Comparison of ENCODE assay signal across 9 mouse cellular contexts in the genomic region with DNA sequence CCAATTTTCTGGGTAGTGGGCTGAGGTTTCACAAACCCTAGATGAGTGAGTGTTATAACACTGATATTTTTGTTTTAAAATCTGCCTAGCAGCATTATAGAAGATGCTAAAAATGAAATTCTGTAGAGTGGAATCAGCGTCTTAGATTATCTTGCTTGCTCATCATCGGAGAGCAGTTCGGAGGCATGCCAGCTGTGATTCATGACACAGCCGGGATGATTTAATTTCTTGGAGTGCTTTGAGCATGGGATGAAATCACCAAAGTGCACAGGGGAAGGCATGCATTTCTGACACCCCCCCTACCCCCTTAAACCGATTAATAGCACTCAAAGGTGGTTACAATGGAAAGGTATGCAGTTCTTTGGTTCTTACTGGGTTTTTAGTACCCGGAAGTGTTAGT. TPM values are rescaled to one million over a fixed set of nuclear protein-coding genes. Genes with fewer than 3 reads are reported as not detected.
DNase-seq lines count a peak whose midpoint lies in the region; ATAC-seq and TF ChIP-seq lines count a peak whose summit lies in the region.
"Had no signal": no experiment of that assay in that cellular context is flagged by ENCODE, and none has a peak within 500 bp of the region (broad histone marks: within the 10 kb centered on the region; RNA-seq: fewer than 3 reads in every experiment).

No protein-coding gene starts in this region.

- H3K4me1 ChIP-seq in limb, embryonic 12.5 days (replicated peaks): peaks cover 5% of the 10 kb centered on the region; the same call in 1 of the 2 replicates
- peaks cover 21% of the 10 kb centered on the region for H3K4me1 ChIP-seq in limb, embryonic 10.5 days
- H3K4me1 ChIP-seq in embryonic facial prominence, embryonic 12.5 days: peaks cover 12% of the 10 kb centered on the region; the same call in 1 of the 2 replicates
- H3K4me1 ChIP-seq in hindbrain, embryonic 12.5 days: peaks cover 22% of the 10 kb centered on the region
- H3K4me1 ChIP-seq in midbrain, embryonic 12.5 days: peaks cover 25% of the 10 kb centered on the region
- H3K4me1 ChIP-seq in stomach, postnatal 0 days (replicated peaks; ENCODE audit: control insufficient read depth, insufficient read depth): no peaks in the 10 kb centered on the region
- no peaks in the 10 kb centered on the region for H3K4me1 ChIP-seq in kidney, embryonic 14.5 days (ENCODE audit: control insufficient read depth, insufficient read depth, low read length)
- H3K4me1 ChIP-seq: liver, embryonic 15.5 days had no signal

- no peak for DNase-seq in limb, embryonic 10.5 days (ENCODE audit: low spot score)
- DNase-seq in stomach, postnatal 0 days (ENCODE audit: low spot score): no peak

- TF ChIP-seq CTCF in stomach, postnatal 0 days (IDR thresholded peaks at IDR 0.05; ENCODE audit: low read depth): no peak

- 66% methylated on average over 6 of the region's 6 CpGs for WGBS in limb, embryonic 12.5 days
- WGBS in limb, embryonic 10.5 days: 71% methylated on average over 6 of the region's 6 CpGs
- WGBS in embryonic facial prominence, embryonic 12.5 days: 57% methylated on average over 6 of the region's 6 CpGs
- WGBS in hindbrain, embryonic 12.5 days: 55% methylated on average over 6 of the region's 6 CpGs
- 43% methylated on average over 6 of the region's 6 CpGs for WGBS in midbrain, embryonic 12.5 days
- WGBS in stomach, postnatal 0 days: 35% methylated on average over 6 of the region's 6 CpGs
- WGBS in kidney, embryonic 14.5 days: 48% methylated on average over 6 of the region's 6 CpGs

- no peak overlapping the region for H3K9ac ChIP-seq in limb, embryonic 12.5 days (replicated peaks)
- H3K9ac ChIP-seq in embryonic facial prominence, embryonic 12.5 days: no peak overlapping the region
- H3K9ac ChIP-seq in hindbrain, embryonic 12.5 days: peak overlapping the region; percentile 91; the same call in 1 of the 2 replicates
- peak overlapping the region; percentile 97 for H3K9ac ChIP-seq in midbrain, embryonic 12.5 days (replicated peaks)
- H3K9ac ChIP-seq in stomach, postnatal 0 days (ENCODE audit: low read length): no peak overlapping the region
- no peak overlapping the region for H3K9ac ChIP-seq in kidney, embryonic 14.5 days (ENCODE audit: low read depth, low read length)
- H3K9ac ChIP-seq: liver, embryonic 15.5 days had no signal

- no peaks in the 10 kb centered on the region for H3K9me3 ChIP-seq in limb, embryonic 12.5 days
- H3K9me3 ChIP-seq in limb, embryonic 10.5 days (replicated peaks): no peaks in the 10 kb centered on the region
- no peaks in the 10 kb centered on the region for H3K9me3 ChIP-seq in embryonic facial prominence, embryonic 12.5 days
- no peaks in the 10 kb centered on the region for H3K9me3 ChIP-seq in hindbrain, embryonic 12.5 days (replicated peaks)
- H3K9me3 ChIP-seq in midbrain, embryonic 12.5 days: no peaks in the 10 kb centered on the region
- no peaks in the 10 kb centered on the region for H3K9me3 ChIP-seq in stomach, postnatal 0 days (ENCODE audit: control insufficient read depth, low read length)
- no peaks in the 10 kb centered on the region for H3K9me3 ChIP-seq in kidney, embryonic 14.5 days (ENCODE audit: control insufficient read depth, low read length)
- H3K9me3 ChIP-seq: liver, embryonic 15.5 days had no signal

- H3K4me2 ChIP-seq in limb, embryonic 12.5 days: peak overlapping the region; percentile 75
- peak overlapping the region; percentile 78 for H3K4me2 ChIP-seq in embryonic facial prominence, embryonic 12.5 days (replicated peaks)
- peak overlapping the region; percentile 68 for H3K4me2 ChIP-seq in hindbrain, embryonic 12.5 days (replicated peaks)
- peak overlapping the region; percentile 65 for H3K4me2 ChIP-seq in midbrain, embryonic 12.5 days (replicated peaks)
- H3K4me2 ChIP-seq in stomach, postnatal 0 days (replicated peaks; ENCODE audit: low read depth): peak overlapping the region; percentile 90
- H3K4me2 ChIP-seq in kidney, embryonic 14.5 days (replicated peaks; ENCODE audit: low read depth, low read length): no peak overlapping the region
- H3K4me2 ChIP-seq: liver, embryonic 15.5 days had no signal

- H3K27me3 ChIP-seq in limb, embryonic 12.5 days: no peaks in the 10 kb centered on the region
- H3K27me3 ChIP-seq in limb, embryonic 10.5 days (ENCODE audit: low read depth, poor library complexity, severe bottlenecking): no peaks in the 10 kb centered on the region
- H3K27me3 ChIP-seq in embryonic facial prominence, embryonic 12.5 days: no peaks in the 10 kb centered on the region
- no peaks in the 10 kb centered on the region for H3K27me3 ChIP-seq in hindbrain, embryonic 12.5 days
- H3K27me3 ChIP-seq in midbrain, embryonic 12.5 days: 0 out of 2 replicates have a peak, but pooled peaks cover 3% of the 10 kb centered on the region
- H3K27me3 ChIP-seq in stomach, postnatal 0 days (ENCODE audit: control insufficient read depth, insufficient read depth, low read length): no peaks in the 10 kb centered on the region
- no peaks in the 10 kb centered on the region; the same call in 1 of the 2 replicates for H3K27me3 ChIP-seq in kidney, embryonic 14.5 days (ENCODE audit: control insufficient read depth, insufficient read depth, low read length)

- no peak for TF ChIP-seq EP300 in stomach, postnatal 0 days (optimal IDR thresholded peaks at IDR 0.05)

- no peak overlapping the region for H3K4me3 ChIP-seq in limb, embryonic 12.5 days (replicated peaks)
- H3K4me3 ChIP-seq in limb, embryonic 10.5 days: no peak overlapping the region
- peak overlapping the region; percentile 64; the same call in 1 of the 2 replicates for H3K4me3 ChIP-seq in embryonic facial prominence, embryonic 12.5 days
- H3K4me3 ChIP-seq in hindbrain, embryonic 12.5 days: peak overlapping the region; percentile 85
- peak overlapping the region; percentile 76 for H3K4me3 ChIP-seq in midbrain, embryonic 12.5 days
- peak overlapping the region; percentile 17; the same call in 1 of the 2 replicates for H3K4me3 ChIP-seq in stomach, postnatal 0 days (ENCODE audit: low read depth, low read length)
- H3K4me3 ChIP-seq in kidney, embryonic 14.5 days (ENCODE audit: low read length): no peak overlapping the region
- H3K4me3 ChIP-seq: liver, embryonic 15.5 days had no signal

- H3K36me3 ChIP-seq in limb, embryonic 12.5 days: no peaks in the 10 kb centered on the region
- H3K36me3 ChIP-seq in limb, embryonic 10.5 days: no peaks in the 10 kb centered on the region
- H3K36me3 ChIP-seq in embryonic facial prominence, embryonic 12.5 days: no peaks in the 10 kb centered on the region
- no peaks in the 10 kb centered on the region for H3K36me3 ChIP-seq in hindbrain, embryonic 12.5 days
- H3K36me3 ChIP-seq in midbrain, embryonic 12.5 days: no peaks in the 10 kb centered on the region
- no peaks in the 10 kb centered on the region for H3K36me3 ChIP-seq in stomach, postnatal 0 days (ENCODE audit: control insufficient read depth, insufficient read depth, low read length)
- no peaks in the 10 kb centered on the region for H3K36me3 ChIP-seq in kidney, embryonic 14.5 days (ENCODE audit: control insufficient read depth, insufficient read depth, low read length)
- H3K36me3 ChIP-seq: liver, embryonic 15.5 days had no signal

- ATAC-seq in limb, embryonic 12.5 days (ENCODE audit: insufficient number of reproducible peaks, insufficient read depth, low FRiP score, low TSS enrichment, low read depth): no peak
- ATAC-seq in embryonic facial prominence, embryonic 12.5 days (ENCODE audit: insufficient number of reproducible peaks, insufficient read depth, low FRiP score, low TSS enrichment): no peak
- no peak for ATAC-seq in hindbrain, embryonic 12.5 days (ENCODE audit: low FRiP score)
- no peak for ATAC-seq in midbrain, embryonic 12.5 days (ENCODE audit: low FRiP score, low read depth)
- no peak for ATAC-seq in stomach, postnatal 0 days (ENCODE audit: low FRiP score, low TSS enrichment)
- ATAC-seq in granulocyte monocyte progenitor cell, adult 5-6 weeks (replicated peaks; ENCODE audit: poor library complexity, severe bottlenecking): no peak
- no peak for ATAC-seq in kidney, embryonic 14.5 days (ENCODE audit: low FRiP score, low TSS enrichment)

- no peak overlapping the region for H3K27ac ChIP-seq in limb, embryonic 12.5 days
- H3K27ac ChIP-seq in limb, embryonic 10.5 days: no peak overlapping the region
- no peak overlapping the region for H3K27ac ChIP-seq in embryonic facial prominence, embryonic 12.5 days
- H3K27ac ChIP-seq in hindbrain, embryonic 12.5 days: peak overlapping the region; percentile 98; the same call in 1 of the 2 replicates
- H3K27ac ChIP-seq in midbrain, embryonic 12.5 days (replicated peaks): peak overlapping the region; percentile 97; the same call in 1 of the 2 replicates
- H3K27ac ChIP-seq in stomach, postnatal 0 days (replicated peaks): no peak overlapping the region
- no peak overlapping the region for H3K27ac ChIP-seq in kidney, embryonic 14.5 days (ENCODE audit: low read depth, low read length)
- H3K27ac ChIP-seq: liver, embryonic 15.5 days had no signal

RNA-seq across cellular contexts. Expression of a gene that starts 1.6 kb away (rescaled TPM):
- polyA plus RNA-seq in limb, embryonic 12.5 days (2016; fragmentation: Nextera tagmentation; extraction: Ambion mirVana): 18.3 TPM in 2 replicates
- polyA plus RNA-seq in limb, embryonic 10.5 days (2016; fragmentation: Nextera tagmentation; extraction: Ambion mirVana): 9.5 and 15.4 TPM in 2 replicates
- polyA plus RNA-seq in embryonic facial prominence, embryonic 12.5 days (2016; fragmentation: Nextera tagmentation; extraction: Ambion mirVana): 22.7 and 24.8 TPM in 2 replicates
- polyA plus RNA-seq in hindbrain, embryonic 12.5 days (2016; fragmentation: Nextera tagmentation; extraction: Ambion mirVana): 53.2 and 55.9 TPM in 2 replicates
- 62.9 and 66.2 TPM in 2 replicates for polyA plus RNA-seq in midbrain, embryonic 12.5 days (2016; fragmentation: Nextera tagmentation; extraction: Ambion mirVana)
- polyA plus RNA-seq in stomach, postnatal 0 days (2015; fragmentation: Nextera tagmentation; extraction: Ambion mirVana): 4.2 and 4.8 TPM in 2 replicates
- not detected in 2 replicates for total RNA-seq in granulocyte monocyte progenitor cell, adult 5-6 weeks (2014; fragmentation: Nextera tagmentation)
- total RNA-seq in granulocyte monocyte progenitor cell, adult 5-6 weeks (2017): not detected in 2 replicates
- polyA plus RNA-seq in kidney, embryonic 14.5 days (2014; fragmentation: Nextera tagmentation; extraction: Ambion mirVana): 5.3 and 5.5 TPM in 2 replicates

Comparison
In these comparisons a context has a peak if more than half of its experiments do, and no peak if none do; other contexts are left out.
1. H3K27ac ChIP-seq: peak in hindbrain, embryonic 12.5 days (single experiment) and midbrain, embryonic 12.5 days (single experiment); none in limb, embryonic 12.5 days (single experiment), limb, embryonic 10.5 days (single experiment), embryonic facial prominence, embryonic 12.5 days (single experiment), stomach, postnatal 0 days (single experiment) and kidney, embryonic 14.5 days (single experiment).
2. H3K4me3 ChIP-seq: peak in embryonic facial prominence, embryonic 12.5 days (single experiment), hindbrain, embryonic 12.5 days (single experiment), midbrain, embryonic 12.5 days (single experiment) and stomach, postnatal 0 days (single experiment); none in limb, embryonic 12.5 days (single experiment), limb, embryonic 10.5 days (single experiment) and kidney, embryonic 14.5 days (single experiment).
3. H3K9ac ChIP-seq: peak in hindbrain, embryonic 12.5 days (single experiment) and midbrain, embryonic 12.5 days (single experiment); none in limb, embryonic 12.5 days (single experiment), embryonic facial prominence, embryonic 12.5 days (single experiment), stomach, postnatal 0 days (single experiment) and kidney, embryonic 14.5 days (single experiment).